Mouse (Mus musculus): ENCODE data around the gene Thy1. TPM values are rescaled to one million over a fixed set of nuclear protein-coding genes. Genes with fewer than 3 reads are reported as not detected.

Gene Thy1
- total and polyA plus RNA-seq, 2 experiments = 0.46 to 3.2 TPM

- peak; percentile 66 for DNase-seq (ENCODE audit: extremely low read depth, low read depth, low spot score)
- peak overlapping the region; percentile 9 for H3K4me3 ChIP-seq (ENCODE audit: insufficient read depth, low read depth, low read length)
- no peaks in the 10 kb centered on the region for H3K27me3 ChIP-seq (ENCODE audit: control insufficient read depth, insufficient read depth, low read length)
- peaks cover 6% of the 10 kb centered on the region; the same call in 1 of the 2 replicates for H3K79me2 ChIP-seq (ENCODE audit: control insufficient read depth, insufficient read depth, low read length)
- H3K4me1 ChIP-seq (ENCODE audit: control insufficient read depth, insufficient read depth, low read length) = peaks cover 19% of the 10 kb centered on the region
- peaks cover 20% of the 10 kb centered on the region; the same call in 1 of the 2 replicates for H3K36me3 ChIP-seq (ENCODE audit: control insufficient read depth, insufficient read depth, low read length)
- H3K9ac ChIP-seq (ENCODE audit: low read depth, low read length) = peak overlapping the region; percentile 9
- no peak overlapping the region; the same call in 1 of the 2 replicates for H3K27ac ChIP-seq (replicated peaks; ENCODE audit: insufficient read depth, low read depth, low read length)
- peak; percentile 2; the same call in 1 of the 2 replicates for TF ChIP-seq CTCF (IDR thresholded peaks at IDR 0.05; ENCODE audit: low read depth, low read length)
- no peak for TF ChIP-seq POLR2A (IDR thresholded peaks at IDR 0.05; ENCODE audit: extremely low read depth, insufficient read depth, low read length)
- 19% methylated on average over 15 of the region's 15 CpGs for WGBS
Observed at GRCm38 (mm10) chr9:44087761-44088455, 44.7 kb downstream of the Thy1 start.

DNA sequence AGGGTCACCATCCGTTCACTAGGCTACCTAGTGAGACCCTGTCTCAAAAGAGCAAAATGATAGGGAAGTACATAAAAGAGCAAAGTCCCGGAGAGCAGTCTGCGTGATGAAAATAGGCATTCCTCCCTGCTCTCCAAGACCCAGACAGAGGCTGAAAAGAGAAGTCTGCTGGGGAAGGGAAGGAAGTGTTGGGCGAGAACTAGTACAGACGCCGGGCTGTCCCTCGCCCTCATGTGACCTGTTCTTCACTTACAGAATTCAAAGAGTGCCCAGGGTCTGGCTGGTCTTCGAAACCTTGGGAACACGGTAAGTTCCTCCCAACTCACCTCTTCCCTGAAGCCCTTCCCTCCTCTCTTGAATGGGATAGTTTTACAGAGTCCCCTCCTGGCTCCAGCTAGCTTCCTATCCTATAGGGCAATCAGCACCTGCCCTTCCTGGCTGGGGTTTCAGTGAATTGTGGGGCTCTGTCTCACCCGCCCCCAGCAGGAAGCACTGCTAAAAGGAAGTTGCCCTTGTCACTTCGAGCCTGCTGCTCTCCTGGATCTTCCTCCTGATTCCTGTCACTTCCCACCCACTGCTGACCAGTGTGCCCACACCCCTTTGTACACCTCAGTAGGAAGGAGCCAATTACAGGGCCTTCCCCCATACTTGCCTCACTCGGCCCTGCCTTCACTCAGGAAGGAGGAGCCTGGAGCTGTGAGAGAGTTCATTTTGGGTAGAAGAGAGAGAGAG, 45.9 kb downstream of the Thy1 start:
- Histone ChIP-seq H3K27me3 (ENCODE audit: control insufficient read depth, insufficient read depth, low read length) (no peaks in the 10 kb centered on the region), H3K4me1 (ENCODE audit: control insufficient read depth, insufficient read depth, low read length) (peaks cover 14% of the 10 kb centered on the region), H3K9ac (ENCODE audit: low read depth, low read length) (no peak overlapping the region), H3K27ac (replicated peaks; ENCODE audit: insufficient read depth, low read depth, low read length) (no peak overlapping the region), H3K4me3 (ENCODE audit: insufficient read depth, low read depth, low read length) (no peak overlapping the region), H3K36me3 (ENCODE audit: control insufficient read depth, insufficient read depth, low read length) (peaks cover 27% of the 10 kb centered on the region; the same call in 1 of the 2 replicates), H3K79me2 (ENCODE audit: control insufficient read depth, insufficient read depth, low read length) (peaks cover 6% of the 10 kb centered on the region; the same call in 1 of the 2 replicates)
- peak; percentile 24 for DNase-seq (ENCODE audit: extremely low read depth, low read depth, low spot score)
- TF ChIP-seq CTCF (IDR thresholded peaks at IDR 0.05; ENCODE audit: low read depth, low read length) (no peak), POLR2A (IDR thresholded peaks at IDR 0.05; ENCODE audit: extremely low read depth, insufficient read depth, low read length) (no peak)
- 68% methylated on average over 12 of the region's 12 CpGs for WGBS

GRCm38 (mm10) chr9:44093612-44094503, 50.7 kb downstream of the Thy1 start:
- H3K9ac ChIP-seq (ENCODE audit: low read depth, low read length) = no peak overlapping the region
- 68% methylated on average over 24 of the region's 24 CpGs for WGBS
- no peak overlapping the region for H3K27ac ChIP-seq (replicated peaks; ENCODE audit: insufficient read depth, low read depth, low read length)
- no peak overlapping the region for H3K4me3 ChIP-seq (ENCODE audit: insufficient read depth, low read depth, low read length)
- DNase-seq (ENCODE audit: extremely low read depth, low read depth, low spot score) = peak; percentile 35
- no peaks in the 10 kb centered on the region for H3K79me2 ChIP-seq (ENCODE audit: control insufficient read depth, insufficient read depth, low read length)
- no peaks in the 10 kb centered on the region for H3K27me3 ChIP-seq (ENCODE audit: control insufficient read depth, insufficient read depth, low read length)
- H3K4me1 ChIP-seq (ENCODE audit: control insufficient read depth, insufficient read depth, low read length) = no peaks in the 10 kb centered on the region
- TF ChIP-seq CTCF (IDR thresholded peaks at IDR 0.05; ENCODE audit: low read depth, low read length) = peak; percentile 92
- TF ChIP-seq POLR2A (IDR thresholded peaks at IDR 0.05; ENCODE audit: extremely low read depth, insufficient read depth, low read length) = no peak
- peaks cover 32% of the 10 kb centered on the region for H3K36me3 ChIP-seq (ENCODE audit: control insufficient read depth, insufficient read depth, low read length)

DNA sequence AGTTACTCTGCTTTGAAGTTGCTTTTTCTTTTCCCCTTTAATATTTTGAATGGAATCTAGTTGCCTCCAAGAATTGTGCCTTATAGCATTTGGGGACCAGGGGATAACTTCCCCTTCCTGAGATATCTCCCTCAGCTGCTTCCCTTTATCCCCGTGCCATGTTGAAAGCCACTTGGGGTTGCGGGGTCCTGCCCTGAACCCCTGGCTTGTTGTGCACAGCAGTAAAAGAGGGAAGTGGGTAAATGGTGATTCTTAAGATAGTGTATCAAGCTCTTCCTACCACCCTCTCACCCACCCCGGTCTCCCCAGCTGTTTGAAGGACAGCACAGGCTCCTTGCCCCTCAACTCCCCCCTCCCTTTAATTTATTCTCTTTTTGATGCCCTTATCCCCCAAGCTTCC, 51.6 kb downstream of the Thy1 start:
- Histone ChIP-seq H3K27ac (replicated peaks; ENCODE audit: insufficient read depth, low read depth, low read length) (no peak overlapping the region), H3K27me3 (ENCODE audit: control insufficient read depth, insufficient read depth, low read length) (no peaks in the 10 kb centered on the region), H3K36me3 (ENCODE audit: control insufficient read depth, insufficient read depth, low read length) (peaks cover 31% of the 10 kb centered on the region), H3K79me2 (ENCODE audit: control insufficient read depth, insufficient read depth, low read length) (no peaks in the 10 kb centered on the region), H3K4me3 (ENCODE audit: insufficient read depth, low read depth, low read length) (no peak overlapping the region), H3K4me1 (ENCODE audit: control insufficient read depth, insufficient read depth, low read length) (no peaks in the 10 kb centered on the region), H3K9ac (ENCODE audit: low read depth, low read length) (no peak overlapping the region)
- DNase-seq (ENCODE audit: extremely low read depth, low read depth, low spot score) = no peak
- TF ChIP-seq POLR2A (IDR thresholded peaks at IDR 0.05; ENCODE audit: extremely low read depth, insufficient read depth, low read length) (no peak), CTCF (IDR thresholded peaks at IDR 0.05; ENCODE audit: low read depth, low read length) (no peak)
- 86% methylated on average over 3 of the region's 3 CpGs for WGBS

- WGBS = 93% methylated on average over 9 of the region's 9 CpGs
- Histone ChIP-seq H3K4me1 (ENCODE audit: control insufficient read depth, insufficient read depth, low read length) (no peaks in the 10 kb centered on the region), H3K27me3 (ENCODE audit: control insufficient read depth, insufficient read depth, low read length) (no peaks in the 10 kb centered on the region), H3K27ac (replicated peaks; ENCODE audit: insufficient read depth, low read depth, low read length) (no peak overlapping the region), H3K79me2 (ENCODE audit: control insufficient read depth, insufficient read depth, low read length) (no peaks in the 10 kb centered on the region), H3K4me3 (ENCODE audit: insufficient read depth, low read depth, low read length) (no peak overlapping the region), H3K36me3 (ENCODE audit: control insufficient read depth, insufficient read depth, low read length) (peaks cover 26% of the 10 kb centered on the region), H3K9ac (ENCODE audit: low read depth, low read length) (no peak overlapping the region)
- no peak for DNase-seq (ENCODE audit: extremely low read depth, low read depth, low spot score)
- TF ChIP-seq POLR2A (IDR thresholded peaks at IDR 0.05; ENCODE audit: extremely low read depth, insufficient read depth, low read length) (no peak), CTCF (IDR thresholded peaks at IDR 0.05; ENCODE audit: low read depth, low read length) (no peak)
Observed at GRCm38 (mm10) chr9:44095781-44096180, 52.6 kb downstream of the Thy1 start.
